Mouse (Mus musculus): ENCODE data around the gene Zdhhc15. TPM values are rescaled to one million over a fixed set of nuclear protein-coding genes. Genes with fewer than 3 reads are reported as not detected.
"Not testable (repeated sequence)": the region's sequence is repeated elsewhere in the genome, so short reads cannot be mapped to it uniquely, and the experiment has no call there.

Gene Zdhhc15
- polyA plus RNA-seq (2014; fragmentation: Nextera tagmentation; extraction: Ambion mirVana): 12.2 and 15.4 TPM in 2 replicates

DNA sequence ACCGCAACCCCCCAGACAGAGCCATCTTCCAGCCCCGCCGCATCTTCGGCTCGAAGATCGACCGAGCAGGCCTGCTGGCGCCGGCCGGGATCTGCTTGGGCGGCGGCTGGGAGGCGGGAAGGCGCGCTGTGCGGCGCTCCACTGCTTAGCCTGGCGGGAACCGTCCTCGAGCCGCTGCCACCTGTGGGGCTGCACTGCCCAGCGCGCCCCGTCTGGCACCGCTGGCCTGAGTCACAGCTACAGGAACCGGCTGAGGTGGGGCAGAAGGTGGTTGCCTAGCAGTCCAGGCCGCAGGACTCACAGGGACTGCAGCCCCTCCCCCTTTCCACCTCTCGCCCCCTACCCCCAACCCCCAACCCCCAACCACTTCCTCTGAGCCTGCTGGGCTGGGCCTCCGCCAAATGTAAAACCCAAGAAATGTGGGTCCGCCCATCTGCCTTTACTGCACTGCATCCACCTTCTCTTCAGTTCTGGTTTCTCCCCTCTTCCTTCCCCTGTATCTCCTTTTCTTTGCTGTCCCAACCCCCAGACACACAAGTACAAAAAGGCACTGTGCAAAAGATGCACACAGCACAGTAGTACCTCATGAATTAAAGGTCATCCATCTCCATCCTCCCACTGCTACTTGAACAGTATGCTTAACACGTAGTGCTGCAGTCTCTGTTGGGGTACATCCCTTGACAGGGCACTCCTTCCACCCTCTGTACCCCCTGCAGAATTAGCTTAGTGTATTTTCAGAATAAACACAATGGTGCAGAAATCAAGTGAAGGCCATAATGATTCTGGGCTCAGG, at the start of gene Zdhhc15:
Zdhhc15 (minus strand) TSS at position 308 of the 793 bp plus-strand sequence.
- Histone ChIP-seq H3K4me1 (ENCODE audit: control insufficient read depth, insufficient read depth, low read length) (no peaks in the 10 kb centered on the region), H3K27me3 (ENCODE audit: control insufficient read depth, insufficient read depth, low read length) (peaks cover 2% of the 10 kb centered on the region), H3K4me3 (ENCODE audit: low read depth, low read length) (peak within 1 kb of the TSS; percentile 43), H3K4me2 (peak within 1 kb of the TSS; percentile 55), H3K27ac (ENCODE audit: low read depth, low read length) (no peak within 1 kb of the TSS), H3K9me3 (ENCODE audit: control insufficient read depth, low read length) (no peaks in the 10 kb centered on the region), H3K9ac (ENCODE audit: low read length) (peak within 1 kb of the TSS; percentile 68), H3K36me3 (ENCODE audit: control insufficient read depth, insufficient read depth, low read length) (no peaks in the 10 kb centered on the region)
- ATAC-seq (ENCODE audit: low FRiP score): peak; percentile 98
- whole genome bisulfite sequencing: 16% methylated on average over 27 of the region's 31 CpGs
- peak; percentile 94 for DNase-seq (ENCODE audit: low spot score, missing footprints)

DNA sequence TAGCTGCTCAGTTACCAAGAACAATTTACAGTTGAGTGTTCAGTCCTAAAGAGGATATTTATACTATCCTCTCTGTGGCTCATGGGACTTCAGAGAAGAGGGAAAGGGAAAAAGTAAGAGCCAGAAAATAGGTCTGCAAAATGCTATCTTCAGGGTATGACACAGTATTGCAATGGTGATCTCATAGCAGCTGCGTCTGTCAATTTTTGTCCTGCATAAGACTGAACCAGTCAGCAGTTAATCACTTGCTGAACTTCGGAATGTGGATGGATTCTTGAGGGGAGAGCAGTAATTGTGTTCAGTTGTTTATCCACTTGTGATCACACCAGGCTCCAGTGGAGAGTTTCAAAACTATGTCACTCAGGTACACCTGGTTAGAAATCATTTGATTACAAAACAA, 37.1 kb upstream of the Zdhhc15 start:
- no peak overlapping the region for H3K4me3 ChIP-seq (ENCODE audit: low read depth, low read length)
- H3K27me3 ChIP-seq (ENCODE audit: control insufficient read depth, insufficient read depth, low read length): no peaks in the 10 kb centered on the region
- no peak overlapping the region for H3K4me2 ChIP-seq
- ATAC-seq (ENCODE audit: low FRiP score) (no peak), DNase-seq (ENCODE audit: low spot score, missing footprints) (no peak)
- H3K27ac ChIP-seq (ENCODE audit: low read depth, low read length): no peak overlapping the region
- no peak overlapping the region for H3K9ac ChIP-seq (ENCODE audit: low read length)
- no peaks in the 10 kb centered on the region for H3K4me1 ChIP-seq (ENCODE audit: control insufficient read depth, insufficient read depth, low read length)
- no peaks in the 10 kb centered on the region for H3K36me3 ChIP-seq (ENCODE audit: control insufficient read depth, insufficient read depth, low read length)
- WGBS: 83% methylated on average over 2 of the region's 2 CpGs
- H3K9me3 ChIP-seq (ENCODE audit: control insufficient read depth, low read length): no peaks in the 10 kb centered on the region

DNA sequence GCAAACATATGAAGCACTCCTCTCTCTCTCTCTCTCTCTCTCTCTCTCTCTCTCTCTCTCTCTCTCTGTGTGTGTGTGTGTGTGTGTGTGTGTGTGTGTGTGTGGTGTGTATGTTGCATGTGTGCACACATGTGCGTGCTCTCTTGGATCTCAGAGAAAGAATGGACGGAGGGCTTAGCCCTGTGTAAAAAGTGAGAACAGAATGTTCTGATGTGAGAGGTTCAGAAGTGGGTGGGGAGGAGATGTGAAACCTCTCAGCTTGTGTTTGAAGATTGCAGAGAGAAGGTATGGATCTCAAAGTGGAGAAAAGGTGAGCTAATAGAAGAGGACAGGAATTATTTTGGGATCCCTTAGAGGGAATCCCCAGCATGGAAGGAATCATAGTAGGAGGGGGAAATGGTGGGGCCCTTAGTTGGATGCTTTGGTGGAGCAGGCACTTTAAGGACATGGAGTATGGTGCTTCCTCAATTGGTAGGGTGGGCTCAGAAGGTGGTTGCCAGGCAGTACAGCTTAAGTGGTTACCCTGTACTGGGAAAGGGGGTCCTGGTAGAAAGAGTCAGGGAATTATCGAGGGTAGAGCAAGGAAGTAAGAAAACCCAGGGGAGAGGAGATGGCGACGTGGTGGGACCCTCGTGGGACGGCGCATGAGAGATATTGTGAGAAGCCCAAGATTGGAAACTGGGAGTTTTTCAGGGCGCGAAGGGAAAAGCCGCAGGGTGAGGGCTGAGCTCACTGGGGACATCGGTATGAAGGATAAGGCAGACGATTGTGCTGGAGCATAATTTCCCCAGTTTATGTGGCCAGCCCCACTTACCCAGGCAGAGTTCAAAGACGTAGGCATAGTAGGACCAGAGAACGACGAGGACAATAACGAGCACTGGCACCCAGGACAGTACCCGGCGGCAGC, 761 bp downstream of the Zdhhc15 start:
- Histone ChIP-seq H3K4me3 (ENCODE audit: low read depth, low read length) (peak overlapping the region; percentile 43), H3K4me1 (ENCODE audit: control insufficient read depth, insufficient read depth, low read length) (no peaks in the 10 kb centered on the region), H3K9me3 (ENCODE audit: control insufficient read depth, low read length) (no peaks in the 10 kb centered on the region), H3K27ac (ENCODE audit: low read depth, low read length) (no peak overlapping the region), H3K27me3 (ENCODE audit: control insufficient read depth, insufficient read depth, low read length) (peaks cover 2% of the 10 kb centered on the region), H3K36me3 (ENCODE audit: control insufficient read depth, insufficient read depth, low read length) (no peaks in the 10 kb centered on the region), H3K9ac (ENCODE audit: low read length) (peak overlapping the region; percentile 68), H3K4me2 (peak overlapping the region; percentile 55)
- 31% methylated on average over 19 of the region's 19 CpGs for WGBS
- ATAC-seq (ENCODE audit: low FRiP score): peak; percentile 34; the same call in 1 of the 2 replicates
- DNase-seq (ENCODE audit: low spot score, missing footprints): no peak

DNA sequence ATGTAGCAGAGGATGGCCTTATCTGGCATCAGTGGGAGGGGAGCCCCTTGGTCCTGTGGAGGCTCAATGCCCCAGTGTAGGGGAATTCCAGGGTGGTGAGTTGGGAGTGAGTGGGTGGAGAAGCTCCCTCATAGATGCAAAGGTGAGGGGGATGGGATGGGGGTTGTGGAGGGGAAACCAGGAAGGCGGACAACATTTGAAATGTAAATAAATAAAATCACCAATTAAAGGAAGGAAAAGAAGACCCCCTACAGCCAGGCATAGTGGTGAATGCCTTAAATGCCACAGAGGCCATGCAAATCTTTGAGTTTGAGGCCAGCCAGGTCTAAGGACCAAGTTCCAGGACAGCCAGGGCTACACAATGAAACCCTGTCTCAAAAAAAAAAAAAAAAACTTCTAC, 13.9 kb downstream of the Zdhhc15 start:
- H3K4me1 ChIP-seq (ENCODE audit: control insufficient read depth, insufficient read depth, low read length): no peaks in the 10 kb centered on the region
- ATAC-seq (ENCODE audit: low FRiP score): no peak
- no peak overlapping the region for H3K4me2 ChIP-seq
- no peaks in the 10 kb centered on the region for H3K9me3 ChIP-seq (ENCODE audit: control insufficient read depth, low read length)
- no peak overlapping the region for H3K9ac ChIP-seq (ENCODE audit: low read length)
- 80% methylated on average over 1 of the region's 1 CpGs for WGBS
- no peak overlapping the region for H3K4me3 ChIP-seq (ENCODE audit: low read depth, low read length)
- no peaks in the 10 kb centered on the region; the same call in 1 of the 2 replicates for H3K27me3 ChIP-seq (ENCODE audit: control insufficient read depth, insufficient read depth, low read length)
- DNase-seq (ENCODE audit: low spot score, missing footprints): no peak
- H3K36me3 ChIP-seq (ENCODE audit: control insufficient read depth, insufficient read depth, low read length): no peaks in the 10 kb centered on the region
- no peak overlapping the region for H3K27ac ChIP-seq (ENCODE audit: low read depth, low read length)

DNA sequence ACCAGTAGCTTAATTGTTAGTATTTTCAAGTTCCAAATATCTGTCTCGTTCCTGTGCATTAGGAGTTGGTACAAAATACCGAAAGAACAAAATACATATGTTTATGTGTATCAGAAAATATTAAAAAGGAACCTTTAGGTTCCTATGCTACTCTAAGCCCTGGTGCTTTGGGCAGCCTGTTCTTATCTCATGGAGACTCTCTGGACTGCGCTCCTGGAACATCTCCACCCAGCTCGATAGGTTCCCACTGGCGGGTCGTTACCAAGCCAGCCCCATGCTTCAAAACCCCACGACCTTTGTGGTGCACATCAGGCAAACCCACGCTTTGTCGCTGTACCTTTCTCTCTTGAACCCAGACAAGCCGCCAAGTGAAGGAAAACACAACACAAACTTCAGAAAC, 58.3 kb downstream of the Zdhhc15 start:
- Histone ChIP-seq H3K4me3 (ENCODE audit: low read depth, low read length) (no peak overlapping the region), H3K4me2 (no peak overlapping the region), H3K36me3 (ENCODE audit: control insufficient read depth, insufficient read depth, low read length) (no peaks in the 10 kb centered on the region), H3K27me3 (ENCODE audit: control insufficient read depth, insufficient read depth, low read length) (no peaks in the 10 kb centered on the region; the same call in 1 of the 2 replicates), H3K27ac (ENCODE audit: low read depth, low read length) (no peak overlapping the region), H3K4me1 (ENCODE audit: control insufficient read depth, insufficient read depth, low read length) (no peaks in the 10 kb centered on the region), H3K9me3 (ENCODE audit: control insufficient read depth, low read length) (no peaks in the 10 kb centered on the region), H3K9ac (ENCODE audit: low read length) (no peak overlapping the region)
- 88% methylated on average over 10 of the region's 10 CpGs for WGBS
- no peak for ATAC-seq (ENCODE audit: low FRiP score)
- DNase-seq (ENCODE audit: low spot score, missing footprints): no peak

DNA sequence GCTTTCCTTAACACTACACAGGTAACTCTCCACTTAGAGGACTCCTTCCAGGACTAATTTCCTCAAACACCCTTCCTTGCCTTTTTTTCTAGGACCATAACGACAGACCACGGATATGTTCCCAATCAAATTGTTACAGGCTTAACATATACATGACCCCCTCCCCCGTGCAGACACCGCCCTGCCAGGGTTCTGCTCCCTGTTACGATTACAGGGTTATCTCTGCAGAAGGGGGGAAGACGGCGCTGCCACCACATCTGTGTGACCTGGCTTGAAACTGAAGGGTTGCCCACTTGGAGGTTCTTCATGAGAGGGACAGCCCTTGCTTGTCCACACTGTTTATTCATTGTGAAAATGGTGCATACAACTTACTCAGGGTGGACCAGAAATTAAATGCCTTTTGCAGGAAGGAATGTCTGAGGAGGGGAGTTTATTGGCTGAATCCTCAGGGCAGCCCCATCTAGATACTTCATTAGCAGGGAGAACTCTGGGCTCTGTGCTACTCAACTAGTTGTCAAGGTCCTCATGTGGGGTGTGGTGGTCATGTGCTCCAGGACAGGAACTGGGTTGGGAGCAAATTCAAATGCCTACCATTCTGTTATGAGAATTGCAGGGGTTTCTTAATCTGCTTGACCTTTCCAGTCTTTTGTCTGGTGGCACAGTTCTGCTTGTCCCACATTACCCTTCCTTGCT, 67.0 kb downstream of the Zdhhc15 start:
- WGBS: no CpG with 5 or more reads among the region's 7 CpGs
- ATAC-seq (ENCODE audit: low FRiP score); H3K27ac ChIP-seq (ENCODE audit: low read depth, low read length); H3K9ac ChIP-seq (ENCODE audit: low read length); H3K4me2 ChIP-seq; DNase-seq (ENCODE audit: low spot score, missing footprints); H3K4me3 ChIP-seq (ENCODE audit: low read depth, low read length); H3K36me3 ChIP-seq (ENCODE audit: control insufficient read depth, insufficient read depth, low read length); H3K27me3 ChIP-seq (ENCODE audit: control insufficient read depth, insufficient read depth, low read length); H3K9me3 ChIP-seq (ENCODE audit: control insufficient read depth, low read length); H3K4me1 ChIP-seq (ENCODE audit: control insufficient read depth, insufficient read depth, low read length): not testable (repeated sequence)

DNA sequence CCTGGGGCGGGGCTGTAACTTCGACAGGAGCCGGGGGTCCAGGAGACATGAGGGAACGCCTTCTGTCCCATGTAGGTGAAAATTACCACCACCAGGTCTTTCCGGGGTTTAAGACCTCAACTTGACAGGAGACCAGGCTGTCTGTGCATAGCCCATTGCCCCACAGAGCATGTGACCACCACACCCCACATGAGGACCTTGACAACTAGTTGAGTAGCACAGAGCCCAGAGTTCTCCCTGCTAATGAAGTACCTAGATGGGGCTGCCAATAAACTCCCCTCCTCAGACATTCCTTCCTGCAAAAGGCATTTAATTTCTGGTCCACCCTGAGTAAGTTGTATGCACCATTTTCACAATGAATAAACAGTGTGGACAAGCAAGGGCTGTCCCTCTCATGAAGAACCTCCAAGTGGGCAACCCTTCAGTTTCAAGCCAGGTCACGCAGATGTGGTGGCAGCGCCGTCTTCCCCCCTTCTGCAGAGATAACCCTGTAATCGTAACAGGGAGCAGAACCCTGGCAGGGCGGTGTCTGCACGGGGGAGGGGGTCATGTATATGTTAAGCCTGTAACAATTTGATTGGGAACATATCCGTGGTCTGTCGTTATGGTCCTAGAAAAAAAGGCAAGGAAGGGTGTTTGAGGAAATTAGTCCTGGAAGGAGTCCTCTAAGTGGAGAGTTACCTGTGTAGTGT, 68.5 kb downstream of the Zdhhc15 start:
- H3K27ac ChIP-seq (ENCODE audit: low read depth, low read length); H3K9ac ChIP-seq (ENCODE audit: low read length); ATAC-seq (ENCODE audit: low FRiP score); H3K4me2 ChIP-seq; H3K4me3 ChIP-seq (ENCODE audit: low read depth, low read length); H3K4me1 ChIP-seq (ENCODE audit: control insufficient read depth, insufficient read depth, low read length); H3K27me3 ChIP-seq (ENCODE audit: control insufficient read depth, insufficient read depth, low read length); H3K36me3 ChIP-seq (ENCODE audit: control insufficient read depth, insufficient read depth, low read length); H3K9me3 ChIP-seq (ENCODE audit: control insufficient read depth, low read length); DNase-seq (ENCODE audit: low spot score, missing footprints): not testable (repeated sequence)
- WGBS: 88% methylated on average over 8 of the region's 13 CpGs

DNA sequence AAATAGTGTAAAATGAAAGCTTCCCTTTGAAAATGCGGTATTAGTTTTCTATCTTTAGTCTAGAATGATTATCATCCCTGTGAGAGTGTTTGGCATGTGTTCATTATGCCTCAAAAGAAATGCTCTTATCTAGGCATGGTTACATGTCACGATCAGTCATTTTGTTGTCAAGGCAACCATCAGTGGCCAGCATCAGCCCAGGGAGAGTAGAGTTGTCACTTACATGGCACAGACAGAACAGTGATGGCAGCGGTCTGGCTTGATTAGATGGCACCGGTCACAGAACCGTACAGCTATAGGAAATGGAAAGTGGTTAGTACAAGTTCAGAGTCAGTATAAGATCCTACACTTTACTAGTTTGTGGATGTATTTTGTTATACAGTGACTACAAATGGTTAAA, 96.9 kb downstream of the Zdhhc15 start:
- H3K9ac ChIP-seq (ENCODE audit: low read length): no peak overlapping the region
- H3K9me3 ChIP-seq (ENCODE audit: control insufficient read depth, low read length): no peaks in the 10 kb centered on the region
- no peaks in the 10 kb centered on the region for H3K4me1 ChIP-seq (ENCODE audit: control insufficient read depth, insufficient read depth, low read length)
- H3K27ac ChIP-seq (ENCODE audit: low read depth, low read length): no peak overlapping the region
- no peaks in the 10 kb centered on the region for H3K36me3 ChIP-seq (ENCODE audit: control insufficient read depth, insufficient read depth, low read length)
- H3K4me2 ChIP-seq: no peak overlapping the region
- no peak for ATAC-seq (ENCODE audit: low FRiP score)
- 89% methylated on average over 5 of the region's 5 CpGs for WGBS
- H3K27me3 ChIP-seq (ENCODE audit: control insufficient read depth, insufficient read depth, low read length): peaks cover 6% of the 10 kb centered on the region
- H3K4me3 ChIP-seq (ENCODE audit: low read depth, low read length): no peak overlapping the region
- DNase-seq (ENCODE audit: low spot score, missing footprints): peak; percentile 79

Measured in midbrain, embryonic 11.5 days (tissue).